In the genomic region with DNA sequence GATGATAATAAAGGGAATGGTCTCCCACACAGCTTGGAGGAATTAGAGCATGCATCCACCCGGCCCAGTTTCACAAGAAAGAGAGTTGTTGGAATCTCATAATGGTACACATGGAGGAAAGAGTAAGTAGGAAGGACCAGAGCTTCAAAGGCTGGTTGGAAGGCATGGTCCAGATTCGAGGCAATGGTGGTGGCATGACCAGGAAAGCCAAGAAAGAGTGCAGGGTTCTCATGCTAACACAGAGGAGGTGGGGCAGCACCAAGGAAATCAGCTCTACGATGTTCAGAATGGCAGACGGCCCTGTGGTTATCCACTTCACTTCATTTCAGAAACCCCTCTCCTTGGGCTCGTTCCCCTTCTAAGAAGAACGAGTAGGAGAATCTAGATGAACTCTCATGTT, we compare ENCODE assay signal across 24 mouse cellular contexts. TPM values are rescaled to one million over a fixed set of nuclear protein-coding genes. Genes with fewer than 3 reads are reported as not detected.
DNase-seq lines count a peak whose midpoint lies in the region; ATAC-seq and TF ChIP-seq lines count a peak whose summit lies in the region.
"Had no signal": no experiment of that assay in that cellular context is flagged by ENCODE, and none has a peak within 500 bp of the region (broad histone marks: within the 10 kb centered on the region; RNA-seq: fewer than 3 reads in every experiment).

No protein-coding gene starts in this region.

- no peaks in the 10 kb centered on the region for H3K36me3 ChIP-seq in limb, embryonic 11.5 days (ENCODE audit: control insufficient read depth, insufficient read depth, low read length)
- no peaks in the 10 kb centered on the region for H3K36me3 ChIP-seq in limb, embryonic 10.5 days
- H3K36me3 ChIP-seq in forebrain, embryonic 15.5 days, result no peaks in the 10 kb centered on the region
- H3K36me3 ChIP-seq: G1E had no signal

- H3K9ac ChIP-seq in limb, embryonic 11.5 days (ENCODE audit: low read length), result no peak overlapping the region
- H3K9ac ChIP-seq in forebrain, embryonic 15.5 days (replicated peaks), result no peak overlapping the region

- ATAC-seq in limb, embryonic 11.5 days (ENCODE audit: insufficient number of reproducible peaks, low FRiP score, low TSS enrichment, low read depth), result no peak
- no peak for ATAC-seq in forebrain, embryonic 15.5 days (replicated peaks)
- ATAC-seq: activated CD4-positive, CD25-positive, alpha-beta regulatory T cell, adult 4 months; CD4-positive, CD25-positive, alpha-beta regulatory T cell, adult 4 months; Patski had no signal

- DNase-seq in gastrocnemius, adult 18-20 months (ENCODE audit: low spot score), result peak; percentile 51
- no peak for DNase-seq in gastrocnemius, postnatal 4 days (ENCODE audit: low spot score in 2 of 2)
- DNase-seq in gastrocnemius, adult 2 months, result peak; percentile 62
- DNase-seq in gastrocnemius, postnatal 25 days, result no peak
- DNase-seq in limb, embryonic 11.5 days (ENCODE audit: low spot score), result peak; percentile 6
- DNase-seq in limb, embryonic 10.5 days (ENCODE audit: low spot score), result no peak
- peak; percentile 72 for DNase-seq in skeletal muscle tissue, adult 2 months (ENCODE audit: low read depth, low spot score)
- DNase-seq: adrenal gland, adult 2 months; adrenal gland, adult 8-10 months; adrenal gland, postnatal 10 days; adrenal gland, postnatal 14 days; adrenal gland, postnatal 25 days; adrenal gland, postnatal 36 days; B cell, adult 2 months; cerebellum, adult 11 months; cerebellum, adult 11-12 months had no signal

- TF ChIP-seq CTCF in gastrocnemius, adult 2 months (IDR thresholded peaks at IDR 0.05), result no peak

- no peak overlapping the region for H3K4me3 ChIP-seq in gastrocnemius, adult 2 months
- H3K4me3 ChIP-seq in limb, embryonic 11.5 days (ENCODE audit: low read depth, low read length), result no peak overlapping the region
- no peak overlapping the region for H3K4me3 ChIP-seq in limb, embryonic 10.5 days
- H3K4me3 ChIP-seq in forebrain, embryonic 15.5 days, result no peak overlapping the region

- intact Hi-C loops in gastrocnemius, adult 2 months (cut with DNase I), result no loop called here

- H3K9me3 ChIP-seq in limb, embryonic 11.5 days (ENCODE audit: control insufficient read depth, low read length), result no peaks in the 10 kb centered on the region
- H3K9me3 ChIP-seq in limb, embryonic 10.5 days (replicated peaks), result no peaks in the 10 kb centered on the region
- no peaks in the 10 kb centered on the region for H3K9me3 ChIP-seq in forebrain, embryonic 15.5 days

- no peaks in the 10 kb centered on the region for H3K4me1 ChIP-seq in limb, embryonic 11.5 days (ENCODE audit: control insufficient read depth, insufficient read depth, low read length)
- H3K4me1 ChIP-seq in limb, embryonic 10.5 days, result peaks cover 2% of the 10 kb centered on the region; the same call in 1 of the 2 replicates
- no peaks in the 10 kb centered on the region for H3K4me1 ChIP-seq in forebrain, embryonic 15.5 days

- no peak overlapping the region for H3K4me2 ChIP-seq in limb, embryonic 11.5 days (ENCODE audit: low read depth, severe bottlenecking)
- H3K4me2 ChIP-seq in forebrain, embryonic 15.5 days (replicated peaks), result no peak overlapping the region

- no peaks in the 10 kb centered on the region for H3K27me3 ChIP-seq in limb, embryonic 11.5 days (ENCODE audit: control insufficient read depth, insufficient read depth, low read length)
- no peaks in the 10 kb centered on the region for H3K27me3 ChIP-seq in limb, embryonic 10.5 days (ENCODE audit: low read depth, poor library complexity, severe bottlenecking)
- no peaks in the 10 kb centered on the region for H3K27me3 ChIP-seq in forebrain, embryonic 15.5 days
- H3K27me3 ChIP-seq: CH12.LX had no signal

- H3K27ac ChIP-seq in gastrocnemius, adult 2 months, result no peak overlapping the region
- H3K27ac ChIP-seq in limb, embryonic 11.5 days (replicated peaks; ENCODE audit: low read depth, low read length), result no peak overlapping the region
- H3K27ac ChIP-seq in limb, embryonic 10.5 days, result no peak overlapping the region
- H3K27ac ChIP-seq in forebrain, embryonic 15.5 days (replicated peaks), result no peak overlapping the region

- WGBS in limb, embryonic 11.5 days, result 90% methylated on average over 6 of the region's 6 CpGs
- 89% methylated on average over 6 of the region's 6 CpGs for WGBS in limb, embryonic 10.5 days
- WGBS in forebrain, embryonic 15.5 days, result 79% methylated on average over 6 of the region's 6 CpGs

RNA-seq across cellular contexts. Expression of gene Myh8, which starts 16.0 kb away (rescaled TPM):
- total RNA-seq in gastrocnemius, adult 18-20 months (2021), result 100 to 1,000 TPM; 257 to 267 TPM
- over 10,000 TPM; 11,963 to 12,269 TPM for total RNA-seq in gastrocnemius, postnatal 4 days (2021)
- total RNA-seq in gastrocnemius, adult 2 months (2021), result 100 to 1,000 TPM; 172 to 287 TPM
- total RNA-seq in gastrocnemius, postnatal 25 days (2021), result 100 to 1,000 TPM; 217 to 253 TPM
- polyA plus RNA-seq in limb, embryonic 11.5 days (2014; fragmentation: Nextera tagmentation; extraction: Ambion mirVana), result 0.04 and 0.31 TPM in 2 replicates
- polyA plus RNA-seq in limb, embryonic 10.5 days (2016; fragmentation: Nextera tagmentation; extraction: Ambion mirVana), result 0.11 TPM in 1 of 2 replicates, not detected in the other
- 0.11 and 0.23 TPM in 2 replicates for polyA plus RNA-seq in forebrain, embryonic 15.5 days (2015; fragmentation: Nextera tagmentation; extraction: Ambion mirVana)
- total RNA-seq: adrenal gland, adult 2 months; adrenal gland, adult 8-10 months; adrenal gland, postnatal 14 days; adrenal gland, postnatal 25 days; adrenal gland, postnatal 36 days; MEL had no signal
- polyA plus RNA-seq: adrenal gland, adult 2 months; C2C12; CD4-positive, CD25-positive, alpha-beta regulatory T cell, adult 4 months; G1E; Patski had no signal

RNA-seq across cellular contexts. Expression of gene Myh4, which starts 23.1 kb away (rescaled TPM):
- over 10,000 TPM; 26,101 to 26,132 TPM for total RNA-seq in gastrocnemius, adult 18-20 months (2021)
- 1,000 to 10,000 TPM; 1,762 to 2,018 TPM for total RNA-seq in gastrocnemius, postnatal 4 days (2021)
- total RNA-seq in gastrocnemius, adult 2 months (2021), result over 10,000 TPM; 14,648 to 28,741 TPM
- total RNA-seq in gastrocnemius, postnatal 25 days (2021), result over 10,000 TPM; 20,146 to 24,206 TPM
- 0.35 and 0.48 TPM in 2 replicates for polyA plus RNA-seq in limb, embryonic 11.5 days (2014; fragmentation: Nextera tagmentation; extraction: Ambion mirVana)
- not detected in 2 replicates for polyA plus RNA-seq in limb, embryonic 10.5 days (2016; fragmentation: Nextera tagmentation; extraction: Ambion mirVana)
- 0.04 TPM in 1 of 2 replicates, not detected in the other for polyA plus RNA-seq in forebrain, embryonic 15.5 days (2015; fragmentation: Nextera tagmentation; extraction: Ambion mirVana)
- total RNA-seq: adrenal gland, adult 2 months; adrenal gland, adult 8-10 months; adrenal gland, postnatal 25 days; adrenal gland, postnatal 36 days; G1E; MEL had no signal
- polyA plus RNA-seq: adrenal gland, adult 2 months; C2C12; CD4-positive, CD25-positive, alpha-beta regulatory T cell, adult 4 months; G1E; Patski had no signal

Comparison
In these comparisons a context has a peak if more than half of its experiments do, and no peak if none do; other contexts are left out.
1. DNase-seq: peak in gastrocnemius, adult 18-20 months (single experiment), gastrocnemius, adult 2 months (single experiment), limb, embryonic 11.5 days (single experiment) and skeletal muscle tissue, adult 2 months (single experiment); none in gastrocnemius, postnatal 4 days (0 of 2), gastrocnemius, postnatal 25 days (single experiment) and limb, embryonic 10.5 days (single experiment).
2. RNA of gene Myh8, which starts 16.0 kb away (total RNA-seq): 11,963 to 12,269 TPM in gastrocnemius, postnatal 4 days; 172 to 287 TPM in gastrocnemius, adult 2 months, 257 to 267 TPM in gastrocnemius, adult 18-20 months and 217 to 253 TPM in gastrocnemius, postnatal 25 days; every median in the first group is over 10 times any median in the second.
3. RNA of gene Myh4, which starts 23.1 kb away (total RNA-seq): 14,648 to 28,741 TPM in gastrocnemius, adult 2 months, 26,101 to 26,132 TPM in gastrocnemius, adult 18-20 months and 20,146 to 24,206 TPM in gastrocnemius, postnatal 25 days; 1,762 to 2,018 TPM in gastrocnemius, postnatal 4 days; every median in the first group is over 4 times any median in the second.